Mouse (Mus musculus) cortical plate, adult 2 months (tissue): ENCODE data around the gene Slc23a4. TPM values are rescaled to one million over a fixed set of nuclear protein-coding genes. Genes with fewer than 3 reads are reported as not detected.

Experiments
- H3K27ac ChIP-seq: fragments of 200-500 bp; 2 replicates; pipeline ENCODE4 v1.5.1; 2012; ENCODE audit warnings: low read length, control low read depth, inconsistent platforms; ENCODE audit not compliant: insufficient read depth
- H3K4me1 ChIP-seq: fragments of 200-500 bp; 2 replicates; pipeline ENCODE4 v1.6.1; 2011; ENCODE audit warnings: low read length; ENCODE audit not compliant: control insufficient read depth, insufficient read depth
- H3K4me3 ChIP-seq: fragments of 200-500 bp; 2 replicates; pipeline ENCODE4 v1.5.1; 2011; ENCODE audit warnings: mild to moderate bottlenecking, low read length, control low read depth; ENCODE audit not compliant: insufficient read depth
- CTCF ChIP-seq: fragments of 200-500 bp; IDR thresholded peaks from 2 replicates; pipeline ENCODE4 v1.5.1; 2011; ENCODE audit warnings: mild to moderate bottlenecking, control low read depth, low read length; ENCODE audit not compliant: insufficient read depth; ENCODE audit errors: extremely low read depth
- POLR2A ChIP-seq: fragments of 200-500 bp; IDR thresholded peaks from 2 replicates; pipeline ENCODE4 v1.6.1; 2011; ENCODE audit warnings: mild to moderate bottlenecking, low read length, control low read depth; ENCODE audit not compliant: insufficient read depth; ENCODE audit errors: extremely low read depth
- polyA plus RNA-seq: library from polyadenylated mRNA; depleted of rRNA; stranded (reverse); fragments of >200 nt; gene quantifications from 2 replicates; pipeline ENCODE4 v1.2.3, GENCODE M21; 2012; rRNA removed

Slc23a4 gene
- polyA plus RNA-seq, 1 experiment = 0.84 TPM

- peaks cover 13% of the 10 kb centered on the region; the same call in 1 of the 2 replicates for H3K4me1 ChIP-seq
- no peak overlapping the region for H3K27ac ChIP-seq
Measured at GRCm38 (mm10) chr6:34906125-34906524, 82.1 kb downstream of the Slc23a4 start.

DNA sequence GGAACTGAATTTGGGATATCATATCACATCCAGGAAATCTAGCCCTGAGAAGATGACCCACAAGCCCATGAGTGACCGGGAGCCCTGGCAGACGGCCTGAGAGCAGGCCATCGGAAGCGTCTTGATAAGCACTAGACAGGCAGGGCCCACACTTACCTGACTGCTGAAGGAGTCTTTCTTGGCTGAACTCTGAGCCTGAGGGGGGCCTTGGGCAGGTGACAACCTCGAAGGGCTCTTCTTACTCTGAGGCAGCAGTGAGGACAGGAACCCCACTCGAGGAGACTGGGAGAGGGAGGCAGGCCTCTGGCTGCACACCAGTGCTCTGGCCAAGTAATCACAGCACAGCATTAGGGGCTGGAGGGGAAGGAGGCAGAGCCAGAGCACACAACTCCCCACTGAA is 83.8 kb downstream of the Slc23a4 start:
- Histone ChIP-seq H3K27ac (no peak overlapping the region), H3K4me3 (no peak overlapping the region), H3K4me1 (peaks cover 8% of the 10 kb centered on the region; the same call in 1 of the 2 replicates)
- TF ChIP-seq CTCF = no peak
- TF ChIP-seq POLR2A = no peak

More at GRCm38 (mm10) chr6:34906125-34906524, 82.1 kb downstream of the Slc23a4 start:
- TF ChIP-seq CTCF = no peak
- TF ChIP-seq POLR2A = no peak
- no peak overlapping the region for H3K4me3 ChIP-seq

DNA sequence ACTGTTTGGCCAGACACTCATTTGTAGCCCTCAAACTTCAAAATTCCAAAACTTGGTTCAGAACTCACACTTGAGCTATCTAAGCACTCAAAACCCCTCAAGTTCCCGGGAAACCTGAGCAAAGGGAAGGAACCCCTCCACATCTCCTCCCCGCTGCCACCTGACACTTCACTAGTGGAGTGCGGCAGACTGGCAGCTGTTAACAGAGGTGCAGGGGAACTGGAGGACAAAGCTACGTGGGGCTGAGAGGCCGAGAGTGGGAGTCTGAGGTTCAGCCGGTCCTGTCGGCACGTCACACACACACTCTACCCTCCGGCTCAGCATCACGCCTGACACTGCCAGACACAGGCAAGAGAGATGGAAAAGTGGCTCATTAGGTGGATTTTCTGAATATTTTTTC is 84.4 kb downstream of the Slc23a4 start:
- TF ChIP-seq POLR2A (no peak), CTCF (no peak)
- no peak overlapping the region for H3K27ac ChIP-seq
- no peak overlapping the region for H3K4me3 ChIP-seq
- peaks cover 6% of the 10 kb centered on the region; the same call in 1 of the 2 replicates for H3K4me1 ChIP-seq

DNA sequence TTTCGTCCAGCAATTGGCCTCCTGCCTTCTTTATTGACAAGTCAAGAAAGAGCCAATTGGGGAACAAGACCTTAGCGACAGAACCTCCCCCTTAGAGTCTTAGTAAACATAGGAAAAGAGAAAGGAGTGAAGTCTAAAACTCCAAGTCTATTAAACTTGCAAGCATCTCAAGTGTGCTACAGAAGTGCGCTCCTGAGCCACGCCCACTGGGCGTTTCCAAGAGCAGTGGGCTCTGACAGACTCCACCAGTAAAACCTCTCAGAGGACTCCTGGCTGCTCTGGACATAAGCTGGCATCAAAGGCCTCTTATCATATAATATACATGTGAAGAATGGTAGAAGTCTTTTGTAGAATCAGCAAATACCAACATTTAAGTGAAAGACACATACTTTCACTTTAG is 84.8 kb downstream of the Slc23a4 start:
- Histone ChIP-seq H3K4me1 (peaks cover 6% of the 10 kb centered on the region; the same call in 1 of the 2 replicates), H3K4me3 (no peak overlapping the region), H3K27ac (no peak overlapping the region)
- TF ChIP-seq CTCF (no peak), POLR2A (no peak)

DNA sequence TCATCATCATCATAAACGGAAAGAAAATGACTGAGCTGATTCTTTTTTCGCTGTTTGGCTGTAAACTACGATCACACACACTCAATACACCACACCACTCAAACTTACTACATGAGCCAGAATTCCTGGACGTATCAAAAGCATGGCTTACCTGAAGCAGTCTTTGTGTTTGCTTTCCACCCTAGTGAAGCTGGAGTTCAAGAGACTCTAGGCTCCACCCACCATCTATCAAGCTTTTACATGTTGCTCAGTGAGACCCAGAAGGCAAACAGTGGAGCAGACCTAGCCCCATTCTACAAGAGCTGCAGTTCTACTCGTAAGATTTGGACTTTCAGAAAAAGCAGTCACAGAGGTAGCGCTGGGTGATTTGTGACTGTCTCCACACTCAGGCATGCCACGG is 85.6 kb downstream of the Slc23a4 start:
- no peak overlapping the region for H3K27ac ChIP-seq
- TF ChIP-seq POLR2A (no peak), CTCF (no peak)
- no peak overlapping the region for H3K4me3 ChIP-seq
- peaks cover 4% of the 10 kb centered on the region; the same call in 1 of the 2 replicates for H3K4me1 ChIP-seq

DNA sequence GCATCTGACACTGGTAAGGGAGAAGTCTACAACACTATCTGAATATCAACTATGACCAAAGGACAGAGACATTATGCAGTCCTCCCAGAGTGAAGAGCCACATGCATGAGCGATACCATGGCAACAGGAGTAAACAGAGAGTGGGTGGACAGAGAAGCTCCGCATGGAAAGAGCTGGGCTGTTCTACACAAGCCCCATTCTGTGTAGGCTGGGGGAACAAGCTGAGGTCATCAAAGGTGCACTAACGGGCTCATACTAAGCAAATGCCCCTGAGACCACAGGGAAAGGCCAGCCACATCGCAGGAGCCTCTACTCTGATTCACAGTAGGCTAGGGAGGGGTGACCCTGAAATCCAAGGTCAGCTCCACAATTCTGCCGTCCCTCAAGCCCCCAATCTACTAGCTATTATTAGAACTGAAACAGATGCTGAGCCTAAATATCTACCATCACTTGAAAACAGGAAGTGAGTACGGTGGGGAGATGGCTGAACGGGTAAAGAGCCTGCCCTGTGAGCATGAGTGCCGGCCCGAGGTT is 86.2 kb downstream of the Slc23a4 start:
- Histone ChIP-seq H3K4me3 (no peak overlapping the region), H3K27ac (no peak overlapping the region), H3K4me1 (peaks cover 2% of the 10 kb centered on the region; the same call in 1 of the 2 replicates)
- no peak for TF ChIP-seq POLR2A
- TF ChIP-seq CTCF = no peak

DNA sequence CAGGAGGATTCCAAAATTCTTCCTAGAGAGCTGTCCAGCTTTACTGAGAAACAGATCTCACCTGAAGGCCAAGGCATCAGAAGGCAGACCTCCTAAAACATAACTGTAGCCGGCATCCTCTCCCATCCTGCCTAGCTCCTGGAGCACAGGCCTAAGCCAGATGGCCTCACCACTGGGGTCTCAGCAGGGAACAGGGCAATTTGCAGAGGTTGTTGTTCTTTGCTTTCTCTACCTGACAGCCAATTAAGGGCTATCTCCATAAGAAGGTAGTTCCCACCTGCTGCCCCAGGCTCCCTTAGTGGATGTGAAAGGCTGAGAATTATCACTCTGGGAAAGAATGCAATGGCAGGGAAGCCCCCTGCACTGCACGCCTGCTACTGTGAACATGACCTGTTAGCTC is 87.2 kb downstream of the Slc23a4 start:
- TF ChIP-seq POLR2A (no peak), CTCF (no peak)
- no peak overlapping the region for H3K4me3 ChIP-seq
- no peaks in the 10 kb centered on the region for H3K4me1 ChIP-seq
- no peak overlapping the region for H3K27ac ChIP-seq

GRCm38 (mm10) chr6:34899127-34899526 is 89.1 kb downstream of the Slc23a4 start:
- no peak overlapping the region for H3K27ac ChIP-seq
- H3K4me1 ChIP-seq = no peaks in the 10 kb centered on the region
- TF ChIP-seq CTCF = no peak
- TF ChIP-seq POLR2A = no peak
- H3K4me3 ChIP-seq = no peak overlapping the region

GRCm38 (mm10) chr6:34896168-34896780 is 91.9 kb downstream of the Slc23a4 start:
- no peak overlapping the region for H3K27ac ChIP-seq
- no peaks in the 10 kb centered on the region for H3K4me1 ChIP-seq
- TF ChIP-seq CTCF (no peak), POLR2A (no peak)
- no peak overlapping the region for H3K4me3 ChIP-seq

DNA sequence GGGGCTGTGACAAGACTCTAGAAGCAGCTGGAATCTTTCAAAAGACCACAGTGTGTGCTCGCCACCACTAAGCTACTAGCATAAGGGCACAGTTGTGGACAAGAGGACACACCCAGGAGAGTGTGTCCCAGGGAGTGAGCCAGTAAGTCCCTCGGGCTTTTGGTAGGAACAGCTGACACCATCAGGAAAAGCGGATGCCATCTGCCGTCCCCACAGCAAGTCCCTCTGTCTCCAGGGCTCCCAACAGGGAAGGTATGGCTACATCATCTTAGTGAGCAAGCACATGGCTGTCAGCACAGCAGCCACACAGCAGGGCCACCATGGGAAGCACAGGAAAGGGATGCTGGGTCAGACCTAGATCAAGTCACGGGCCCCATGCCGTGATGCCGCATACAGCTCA is 92.6 kb downstream of the Slc23a4 start:
- no peaks in the 10 kb centered on the region for H3K4me1 ChIP-seq
- H3K27ac ChIP-seq = no peak overlapping the region
- TF ChIP-seq CTCF (no peak), POLR2A (no peak)
- no peak overlapping the region for H3K4me3 ChIP-seq

Other genes with a start within 250 kb of the Slc23a4 start
- 15.7 and 17.5 TPM in 2 replicates for gene Agbl3, start 208.0 kb downstream of the Slc23a4 start, polyA plus RNA-seq
- gene Tmem140, start 125.3 kb downstream of the Slc23a4 start, polyA plus RNA-seq = 1.8 and 2.7 TPM in 2 replicates
- 6.4 and 6.5 TPM in 2 replicates for gene Cyren, start 110.3 kb downstream of the Slc23a4 start, polyA plus RNA-seq
- gene Wdr91, start 77.5 kb downstream of the Slc23a4 start, polyA plus RNA-seq = 31.2 and 31.8 TPM in 2 replicates
- gene Stra8, start 68.2 kb downstream of the Slc23a4 start, polyA plus RNA-seq = not detected in 2 replicates
- gene Cnot4, start 145.3 kb upstream of the Slc23a4 start, polyA plus RNA-seq = 22.9 and 24.2 TPM in 2 replicates
- 20.8 and 21.5 TPM in 2 replicates for gene Nup205, start 189.0 kb upstream of the Slc23a4 start, polyA plus RNA-seq